Mouse (Mus musculus): ENCODE results near the gene Unc5a. TPM values are rescaled to one million over a fixed set of nuclear protein-coding genes. Genes with fewer than 3 reads are reported as not detected.

The Unc5a gene
- polyA plus RNA-seq, 2 experiments: 2.2 to 3.3 TPM

DNA sequence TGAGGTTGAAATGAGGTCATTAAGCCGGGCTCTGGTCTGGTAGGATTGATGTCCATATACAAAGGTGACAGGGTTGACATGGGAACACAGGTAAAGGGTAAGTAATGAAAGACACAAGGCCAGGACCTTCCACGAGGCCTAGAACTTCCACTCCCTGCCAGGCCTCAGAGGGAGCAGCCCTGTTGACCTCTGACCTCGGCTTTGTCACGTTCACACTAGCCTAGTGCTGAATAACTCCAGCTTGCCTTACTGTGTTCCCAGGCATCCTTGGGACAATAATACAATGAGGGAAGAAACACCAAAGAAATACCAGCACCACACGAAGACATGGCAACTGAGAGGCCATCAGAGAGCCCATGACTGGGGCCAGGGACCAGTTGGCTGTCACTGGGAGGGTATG lies 29.5 kb upstream of the Unc5a start:
- 35% methylated on average over 5 of the region's 5 CpGs for WGBS
- no peaks in the 10 kb centered on the region for H3K27me3 ChIP-seq (ENCODE audit: control insufficient read depth, insufficient read depth, low read length)

DNA sequence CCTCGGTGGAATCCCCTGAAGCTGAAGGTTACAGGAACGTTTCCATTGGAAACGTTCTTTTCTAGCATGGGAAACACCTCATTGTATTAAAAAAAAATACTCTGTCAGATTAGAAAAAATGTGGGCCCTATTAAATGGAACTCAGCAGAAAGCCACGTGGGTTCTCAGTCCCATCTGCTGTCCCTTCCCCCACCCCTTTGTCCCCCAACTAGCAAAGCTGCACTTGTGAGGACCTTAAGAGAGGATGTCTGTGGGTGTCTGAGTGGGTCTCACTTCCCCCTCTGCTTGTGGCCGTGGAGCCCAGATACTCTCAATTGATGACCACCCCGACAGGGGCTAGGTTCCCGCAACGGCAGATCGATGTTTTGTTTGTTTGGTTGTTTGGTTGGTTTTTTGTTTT lies 27.5 kb upstream of the Unc5a start:
- WGBS: 79% methylated on average over 9 of the region's 9 CpGs
- H3K4me3 ChIP-seq (replicated peaks; ENCODE audit: low read length): no peak overlapping the region

More for the DNA sequence above, 29.5 kb upstream of the Unc5a start:
- no peak for TF ChIP-seq POLR2A (IDR thresholded peaks at IDR 0.05; ENCODE audit: borderline replicate concordance, extremely low read depth, insufficient read depth, insufficient read length)
- ATAC-seq (ENCODE audit: low FRiP score, low read depth) (no peak), DNase-seq (ENCODE audit: low spot score) (no peak)
- Histone ChIP-seq H3K4me3 (replicated peaks; ENCODE audit: low read length) (no peak overlapping the region), H3K9ac (ENCODE audit: low read depth, low read length, severe bottlenecking) (no peak overlapping the region), H3K9me3 (ENCODE audit: control insufficient read depth, low read length) (peaks cover 7% of the 10 kb centered on the region), H3K4me2 (replicated peaks; ENCODE audit: low read depth, low read length, severe bottlenecking) (no peak overlapping the region), H3K4me1 (ENCODE audit: control insufficient read depth, insufficient read depth, low read length) (no peaks in the 10 kb centered on the region), H3K27ac (replicated peaks; ENCODE audit: low read depth, low read length) (no peak overlapping the region), H3K36me3 (ENCODE audit: control insufficient read depth, insufficient read depth, low read length) (no peaks in the 10 kb centered on the region)

DNA sequence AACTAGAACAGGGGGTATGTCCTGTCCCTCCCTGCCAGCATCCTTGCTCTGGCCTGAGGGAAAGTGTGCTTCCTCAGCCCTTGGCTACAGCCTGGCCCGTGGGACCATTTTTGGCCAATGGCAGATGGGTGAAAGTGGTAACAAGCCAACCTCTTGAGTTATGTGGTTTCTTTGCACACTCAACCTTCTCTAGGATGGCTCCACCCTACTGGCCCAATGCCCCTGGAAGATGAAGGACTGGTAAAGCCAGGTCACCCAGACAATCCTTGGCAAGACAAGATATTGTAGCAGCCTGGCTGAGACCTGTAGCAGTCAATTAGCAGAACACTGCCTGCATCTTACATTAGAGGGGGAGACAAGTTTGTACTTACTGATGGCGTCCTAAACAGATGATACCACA lies 25.5 kb upstream of the Unc5a start:
- Histone ChIP-seq H3K4me1 (ENCODE audit: control insufficient read depth, insufficient read depth, low read length) (no peaks in the 10 kb centered on the region), H3K9ac (ENCODE audit: low read depth, low read length, severe bottlenecking) (no peak overlapping the region), H3K9me3 (ENCODE audit: control insufficient read depth, low read length) (no peaks in the 10 kb centered on the region), H3K27ac (replicated peaks; ENCODE audit: low read depth, low read length) (no peak overlapping the region), H3K27me3 (ENCODE audit: control insufficient read depth, insufficient read depth, low read length) (no peaks in the 10 kb centered on the region), H3K4me3 (replicated peaks; ENCODE audit: low read length) (no peak overlapping the region), H3K4me2 (replicated peaks; ENCODE audit: low read depth, low read length, severe bottlenecking) (no peak overlapping the region), H3K36me3 (ENCODE audit: control insufficient read depth, insufficient read depth, low read length) (no peaks in the 10 kb centered on the region)
- WGBS: 92% methylated on average over 2 of the region's 2 CpGs
- no peak for TF ChIP-seq POLR2A (IDR thresholded peaks at IDR 0.05; ENCODE audit: borderline replicate concordance, extremely low read depth, insufficient read depth, insufficient read length)
- ATAC-seq (ENCODE audit: low FRiP score, low read depth) (no peak), DNase-seq (ENCODE audit: low spot score) (no peak)

More for the DNA sequence above, 27.5 kb upstream of the Unc5a start:
- H3K9ac ChIP-seq (ENCODE audit: low read depth, low read length, severe bottlenecking): no peak overlapping the region
- no peak for ATAC-seq (ENCODE audit: low FRiP score, low read depth)
- H3K27me3 ChIP-seq (ENCODE audit: control insufficient read depth, insufficient read depth, low read length): no peaks in the 10 kb centered on the region
- H3K9me3 ChIP-seq (ENCODE audit: control insufficient read depth, low read length): no peaks in the 10 kb centered on the region
- H3K27ac ChIP-seq (replicated peaks; ENCODE audit: low read depth, low read length): no peak overlapping the region
- TF ChIP-seq POLR2A (IDR thresholded peaks at IDR 0.05; ENCODE audit: borderline replicate concordance, extremely low read depth, insufficient read depth, insufficient read length): no peak
- no peaks in the 10 kb centered on the region for H3K36me3 ChIP-seq (ENCODE audit: control insufficient read depth, insufficient read depth, low read length)
- no peak overlapping the region for H3K4me2 ChIP-seq (replicated peaks; ENCODE audit: low read depth, low read length, severe bottlenecking)
- H3K4me1 ChIP-seq (ENCODE audit: control insufficient read depth, insufficient read depth, low read length): no peaks in the 10 kb centered on the region
- DNase-seq (ENCODE audit: low spot score): no peak

DNA sequence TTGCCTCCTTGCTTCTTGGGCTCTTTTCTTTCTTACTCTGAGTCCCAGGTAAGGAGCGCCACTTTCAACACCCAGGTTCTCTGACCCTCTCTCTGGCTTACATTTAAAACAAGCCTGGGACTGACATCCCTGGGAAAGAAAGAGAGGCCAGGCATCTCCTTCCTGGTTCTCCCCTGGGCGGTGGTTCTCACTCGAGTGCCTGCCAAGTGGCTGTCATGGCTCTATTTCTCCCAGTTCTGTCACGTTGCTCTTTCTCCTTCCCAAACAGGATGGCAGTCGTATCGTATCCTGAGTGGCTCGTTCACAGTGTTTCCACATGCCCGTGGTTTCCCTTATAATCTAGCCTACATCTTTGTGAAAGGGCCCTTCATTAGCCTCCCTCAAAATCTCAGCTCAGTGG lies 23.7 kb upstream of the Unc5a start:
- Histone ChIP-seq H3K27ac (replicated peaks; ENCODE audit: low read depth, low read length) (no peak overlapping the region), H3K9ac (ENCODE audit: low read depth, low read length, severe bottlenecking) (no peak overlapping the region), H3K36me3 (ENCODE audit: control insufficient read depth, insufficient read depth, low read length) (no peaks in the 10 kb centered on the region), H3K4me2 (replicated peaks; ENCODE audit: low read depth, low read length, severe bottlenecking) (no peak overlapping the region), H3K4me3 (replicated peaks; ENCODE audit: low read length) (no peak overlapping the region), H3K4me1 (ENCODE audit: control insufficient read depth, insufficient read depth, low read length) (no peaks in the 10 kb centered on the region), H3K9me3 (ENCODE audit: control insufficient read depth, low read length) (no peaks in the 10 kb centered on the region), H3K27me3 (ENCODE audit: control insufficient read depth, insufficient read depth, low read length) (no peaks in the 10 kb centered on the region)
- no peak for TF ChIP-seq POLR2A (IDR thresholded peaks at IDR 0.05; ENCODE audit: borderline replicate concordance, extremely low read depth, insufficient read depth, insufficient read length)
- 69% methylated on average over 8 of the region's 8 CpGs for WGBS
- ATAC-seq (ENCODE audit: low FRiP score, low read depth): no peak
- no peak for DNase-seq (ENCODE audit: low spot score)

DNA sequence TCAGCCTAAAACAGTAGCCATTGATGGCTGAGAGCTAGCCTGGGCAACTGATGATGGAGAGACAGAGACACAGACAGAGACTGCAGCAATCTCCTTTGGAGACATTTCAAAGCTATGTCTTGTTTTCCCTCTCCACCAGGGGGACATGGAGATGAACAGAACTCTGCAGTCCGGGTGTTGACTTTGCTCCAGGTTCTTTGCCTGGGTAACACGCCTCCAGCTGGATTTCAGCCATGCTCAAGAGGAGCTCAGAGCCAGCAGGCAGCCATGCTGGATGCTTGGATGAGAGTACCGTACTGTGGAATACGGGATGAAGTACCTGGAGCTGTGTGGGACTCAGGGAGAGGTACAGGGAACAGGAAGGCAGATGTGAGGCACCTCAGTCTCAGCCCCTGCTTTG lies 22.6 kb upstream of the Unc5a start:
- DNase-seq (ENCODE audit: low spot score) (no peak), ATAC-seq (ENCODE audit: low FRiP score, low read depth) (no peak)
- 55% methylated on average over 4 of the region's 4 CpGs for WGBS

DNA sequence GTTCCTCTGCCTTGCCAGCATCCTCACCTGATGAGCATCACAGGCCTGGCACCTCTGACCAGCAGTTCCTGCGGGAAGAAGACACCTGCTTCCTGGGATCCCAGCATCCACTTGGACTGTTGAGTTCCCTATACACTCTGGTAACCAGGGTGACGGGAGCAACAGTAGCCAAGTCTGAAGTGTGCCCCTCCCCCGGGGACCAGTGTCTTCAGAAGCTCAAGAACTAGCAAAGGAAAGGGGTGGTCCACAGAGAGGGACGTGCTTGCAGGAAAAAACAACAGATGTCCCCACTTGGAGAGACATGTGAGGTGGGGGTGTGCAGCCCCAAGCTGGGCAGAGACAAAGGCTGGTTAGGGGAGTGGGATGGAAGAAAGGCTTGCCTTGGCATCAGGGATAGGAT lies 19.1 kb upstream of the Unc5a start:
- Histone ChIP-seq H3K27me3 (ENCODE audit: control insufficient read depth, insufficient read depth, low read length) (no peaks in the 10 kb centered on the region), H3K27ac (replicated peaks; ENCODE audit: low read depth, low read length) (no peak overlapping the region), H3K9ac (ENCODE audit: low read depth, low read length, severe bottlenecking) (no peak overlapping the region), H3K9me3 (ENCODE audit: control insufficient read depth, low read length) (no peaks in the 10 kb centered on the region), H3K4me1 (ENCODE audit: control insufficient read depth, insufficient read depth, low read length) (no peaks in the 10 kb centered on the region), H3K4me2 (replicated peaks; ENCODE audit: low read depth, low read length, severe bottlenecking) (no peak overlapping the region), H3K4me3 (replicated peaks; ENCODE audit: low read length) (no peak overlapping the region), H3K36me3 (ENCODE audit: control insufficient read depth, insufficient read depth, low read length) (no peaks in the 10 kb centered on the region)
- no peak for TF ChIP-seq POLR2A (IDR thresholded peaks at IDR 0.05; ENCODE audit: borderline replicate concordance, extremely low read depth, insufficient read depth, insufficient read length)
- ATAC-seq (ENCODE audit: low FRiP score, low read depth) (no peak), DNase-seq (ENCODE audit: low spot score) (no peak)
- WGBS: 44% methylated on average over 4 of the region's 4 CpGs

More for the DNA sequence above, 22.6 kb upstream of the Unc5a start:
- H3K9me3 ChIP-seq (ENCODE audit: control insufficient read depth, low read length): no peaks in the 10 kb centered on the region
- H3K4me3 ChIP-seq (replicated peaks; ENCODE audit: low read length): no peak overlapping the region
- no peak overlapping the region for H3K4me2 ChIP-seq (replicated peaks; ENCODE audit: low read depth, low read length, severe bottlenecking)
- no peak for TF ChIP-seq POLR2A (IDR thresholded peaks at IDR 0.05; ENCODE audit: borderline replicate concordance, extremely low read depth, insufficient read depth, insufficient read length)
- no peak overlapping the region for H3K9ac ChIP-seq (ENCODE audit: low read depth, low read length, severe bottlenecking)
- no peaks in the 10 kb centered on the region for H3K27me3 ChIP-seq (ENCODE audit: control insufficient read depth, insufficient read depth, low read length)
- no peaks in the 10 kb centered on the region for H3K36me3 ChIP-seq (ENCODE audit: control insufficient read depth, insufficient read depth, low read length)
- H3K4me1 ChIP-seq (ENCODE audit: control insufficient read depth, insufficient read depth, low read length): no peaks in the 10 kb centered on the region
- H3K27ac ChIP-seq (replicated peaks; ENCODE audit: low read depth, low read length): no peak overlapping the region

Data from limb, embryonic 14.5 days (tissue).